Mouse (Mus musculus) macrophage (primary cell): Measurements from ENCODE around the gene Cradd. TPM values are rescaled to one million over a fixed set of nuclear protein-coding genes. Genes with fewer than 3 reads are reported as not detected.

Experiments
- H3K27ac ChIP-seq: fragments of 350-480 bp; formaldehyde crosslinking; 2 replicates; pipeline ENCODE4 v1.9.0; 2021
- H3K36me3 ChIP-seq: fragments of 350-480 bp; formaldehyde crosslinking; 2 replicates; pipeline ENCODE4 v1.9.0; 2021; ENCODE audit errors: inconsistent target
- H3K4me3 ChIP-seq: fragments of 350-480 bp; formaldehyde crosslinking; 2 replicates; pipeline ENCODE4 v1.9.0; 2021; ENCODE audit errors: inconsistent target
- H3K79me2 ChIP-seq: fragments of 350-480 bp; formaldehyde crosslinking; 2 replicates; pipeline ENCODE4 v1.9.0; 2021; ENCODE audit errors: inconsistent target
- WGBS: methylation state at CpG from one replicate; pipeline ENCODE4 v1.1.7; 2026; ENCODE audit warnings: inconsistent platforms; ENCODE audit not compliant: missing documents; 5-methylcytosine and 5-hydroxymethylcytosine counted together
- polyA plus RNA-seq: library from polyadenylated mRNA; stranded (reverse); fragments of 250-400 nt; gene quantifications from 3 replicates; pipeline ENCODE4 v1.2.4, GENCODE M21; 2018; ENCODE audit warnings: inconsistent platforms

Cradd gene
- polyA plus RNA-seq, 1 experiment from 2014 or later, result 9.2 TPM

DNA sequence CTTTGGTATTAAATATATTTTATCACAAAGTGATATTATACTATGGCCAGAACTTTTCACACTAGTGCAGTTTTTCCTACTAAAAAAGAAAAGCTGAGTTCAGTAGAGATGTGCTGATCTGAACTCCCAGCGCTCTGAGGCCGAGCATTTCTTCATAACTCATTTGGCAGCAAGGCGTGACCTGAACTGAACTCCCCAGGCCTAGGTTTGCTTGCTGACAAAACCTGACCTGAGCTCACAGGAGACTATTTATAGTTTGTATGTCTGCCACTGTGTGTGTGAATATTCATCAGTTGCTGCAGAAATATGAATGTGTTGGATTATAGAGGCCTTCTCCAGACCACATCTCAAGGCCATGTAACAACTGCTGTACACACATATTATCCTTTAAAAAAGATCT, 63.5 kb downstream of the Cradd start:
- Histone ChIP-seq H3K27ac (no peak overlapping the region), H3K36me3 (no peaks in the 10 kb centered on the region), H3K79me2 (no peaks in the 10 kb centered on the region), H3K4me3 (no peak overlapping the region)
- WGBS, result 78% methylated on average over 3 of the region's 3 CpGs

DNA sequence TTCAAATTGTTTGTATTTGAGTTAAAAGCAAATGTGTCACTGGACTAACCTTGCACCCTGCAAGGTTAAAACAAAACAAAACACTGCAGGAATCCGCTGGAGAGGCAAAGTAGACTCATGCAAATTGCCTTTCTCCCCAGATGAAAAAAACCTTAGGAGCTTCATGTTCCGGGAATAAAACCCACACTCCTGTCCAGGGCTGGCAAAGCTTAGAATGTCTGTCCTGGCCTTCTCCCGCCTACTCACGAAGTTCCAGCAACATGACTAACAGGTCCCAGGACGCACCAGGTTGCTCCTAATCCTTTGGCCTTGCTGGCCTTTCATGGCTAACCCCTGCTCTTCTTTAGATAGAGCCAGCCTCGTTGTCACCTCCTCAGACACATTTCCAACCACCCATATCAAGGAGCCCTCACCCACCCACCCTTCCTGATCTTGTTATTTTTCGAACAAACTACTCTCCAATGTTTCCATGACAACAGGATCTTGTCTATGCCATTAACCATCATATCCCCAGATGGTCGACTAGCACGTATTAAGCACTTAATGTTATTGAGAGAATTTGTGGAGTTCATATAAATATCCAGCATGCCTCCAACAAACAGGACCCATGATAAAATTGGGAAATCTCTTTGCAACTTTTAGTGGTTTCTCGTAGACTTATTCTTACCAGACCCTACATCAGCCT, 65.3 kb downstream of the Cradd start:
- Histone ChIP-seq H3K79me2 (no peaks in the 10 kb centered on the region), H3K27ac (no peak overlapping the region), H3K4me3 (no peak overlapping the region), H3K36me3 (no peaks in the 10 kb centered on the region)
- 90% methylated on average over 10 of the region's 10 CpGs for WGBS

DNA sequence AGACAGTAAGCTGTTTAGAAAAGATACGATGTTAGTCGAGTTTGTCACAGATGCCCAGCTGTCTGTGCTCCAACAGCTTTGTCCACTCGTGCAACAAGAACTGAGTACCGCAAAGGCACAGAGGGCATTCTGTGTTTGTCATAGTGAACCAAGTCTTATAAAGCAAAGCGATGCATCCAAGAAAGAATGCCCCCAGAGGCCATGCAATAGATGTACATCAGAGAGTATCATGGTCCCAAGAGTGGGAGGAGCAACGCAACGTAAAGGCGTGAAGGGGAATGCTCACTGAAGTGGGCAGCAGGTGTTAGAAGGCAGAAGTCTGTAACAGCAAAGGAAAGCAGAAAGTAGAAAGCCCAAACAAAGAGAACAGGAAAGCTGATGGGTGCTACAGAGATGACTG, 66.0 kb downstream of the Cradd start:
- WGBS, result 77% methylated on average over 8 of the region's 8 CpGs
- Histone ChIP-seq H3K79me2 (no peaks in the 10 kb centered on the region), H3K36me3 (no peaks in the 10 kb centered on the region), H3K27ac (no peak overlapping the region), H3K4me3 (no peak overlapping the region)

DNA sequence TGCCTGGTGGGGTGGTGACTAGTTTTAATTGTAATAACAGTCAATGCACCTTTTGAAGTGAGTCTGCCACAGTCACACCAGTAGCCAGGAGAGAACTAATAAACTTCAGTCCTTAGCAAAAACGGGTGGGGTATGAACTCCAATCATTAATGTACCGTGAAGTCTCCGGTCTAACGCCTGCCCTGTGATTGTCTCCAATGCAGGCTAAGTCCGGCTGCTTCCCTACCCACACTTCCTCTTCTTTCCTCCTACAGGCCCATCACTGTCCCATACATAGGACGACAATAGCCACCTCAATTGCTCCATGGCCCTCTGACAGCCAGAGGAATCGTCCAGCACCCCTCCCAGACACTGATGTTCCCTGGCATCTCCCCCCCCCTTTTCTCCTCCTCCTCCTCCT, 67.8 kb downstream of the Cradd start:
- 68% methylated on average over 7 of the region's 7 CpGs for WGBS
- Histone ChIP-seq H3K27ac (no peak overlapping the region), H3K79me2 (no peaks in the 10 kb centered on the region), H3K36me3 (no peaks in the 10 kb centered on the region), H3K4me3 (no peak overlapping the region)

DNA sequence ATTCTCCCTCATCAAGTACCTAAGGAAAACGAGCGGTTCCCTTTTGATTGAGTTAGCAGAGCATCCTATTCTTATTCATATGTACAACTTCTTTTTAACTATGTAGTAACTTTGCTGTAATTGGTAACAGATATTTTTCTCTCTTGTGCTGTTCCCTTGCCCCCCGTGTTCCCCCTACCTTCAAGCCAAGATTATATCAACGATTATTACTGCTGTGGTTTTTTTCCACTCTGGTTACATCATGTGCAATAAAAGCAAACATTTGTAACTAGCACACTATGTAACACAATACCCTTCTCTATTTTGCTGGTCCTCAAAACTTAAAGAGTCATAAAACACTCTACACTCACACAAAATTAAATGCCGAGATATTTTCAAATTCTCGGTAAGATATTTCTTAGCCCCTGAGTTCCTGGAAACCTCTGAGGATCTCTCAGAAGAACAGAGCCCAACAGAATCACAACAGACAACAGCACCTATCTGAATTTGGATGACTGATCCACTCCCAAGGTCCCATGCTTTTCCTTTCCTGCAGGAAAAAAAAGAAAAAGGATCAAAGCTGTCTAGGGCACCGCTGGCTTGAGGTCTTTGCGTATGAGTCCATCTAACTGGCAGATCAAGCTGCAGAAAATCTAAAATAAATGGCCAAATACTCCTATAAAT, 68.8 kb downstream of the Cradd start:
- Histone ChIP-seq H3K4me3 (no peak overlapping the region), H3K27ac (no peak overlapping the region), H3K79me2 (no peaks in the 10 kb centered on the region), H3K36me3 (no peaks in the 10 kb centered on the region)
- 85% methylated on average over 6 of the region's 8 CpGs for WGBS

DNA sequence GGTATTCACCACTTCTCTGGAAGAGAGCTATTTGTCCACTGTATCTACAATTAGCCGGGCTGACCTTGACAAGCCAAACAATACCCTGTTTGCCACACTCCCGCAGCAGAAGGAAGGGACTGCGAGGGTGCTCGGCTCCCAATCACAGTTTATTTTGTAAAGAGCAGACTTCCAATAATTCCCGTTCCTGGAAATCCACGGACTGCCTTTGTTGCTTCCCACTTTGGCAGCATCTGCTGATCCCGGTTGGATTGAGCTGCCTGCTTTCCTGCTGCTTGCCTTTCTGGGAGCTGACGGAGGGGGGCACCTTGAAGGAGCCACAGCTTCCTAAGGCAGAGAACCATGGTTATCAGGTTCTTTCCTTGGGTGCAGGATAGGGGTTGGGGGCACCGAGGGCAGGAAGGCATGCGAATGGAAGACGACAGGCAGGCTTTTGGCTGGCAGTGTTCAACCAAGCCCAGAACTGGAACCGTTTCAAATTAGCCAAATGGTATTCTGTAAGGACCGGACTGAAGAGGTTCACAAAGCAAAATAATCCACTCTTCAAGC, 69.4 kb downstream of the Cradd start:
- 93% methylated on average over 13 of the region's 13 CpGs for WGBS
- Histone ChIP-seq H3K79me2 (no peaks in the 10 kb centered on the region), H3K27ac (no peak overlapping the region), H3K4me3 (no peak overlapping the region), H3K36me3 (no peaks in the 10 kb centered on the region)

DNA sequence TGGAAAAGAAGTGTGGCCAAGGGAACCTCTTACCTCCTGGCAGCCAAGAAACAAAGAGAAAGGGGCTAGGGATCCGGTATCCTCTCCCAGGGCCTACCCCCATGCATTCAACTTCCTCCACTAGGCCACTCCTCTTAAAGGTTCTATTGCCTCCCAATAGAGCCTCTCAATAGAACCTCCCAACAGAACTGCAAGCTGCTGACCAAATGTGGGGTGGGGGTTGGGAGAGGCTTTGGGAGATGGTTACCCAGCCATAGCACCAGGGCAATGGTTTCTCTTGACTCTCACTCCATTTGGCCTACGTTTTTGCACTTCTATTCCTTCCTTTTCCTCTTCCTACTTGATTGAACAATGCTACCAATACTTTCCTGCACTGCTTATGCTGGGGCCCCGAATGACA, 69.9 kb downstream of the Cradd start:
- no peaks in the 10 kb centered on the region for H3K79me2 ChIP-seq
- H3K27ac ChIP-seq, result no peak overlapping the region
- H3K4me3 ChIP-seq, result no peak overlapping the region
- 88% methylated on average over 3 of the region's 3 CpGs for WGBS
- H3K36me3 ChIP-seq, result no peaks in the 10 kb centered on the region

DNA sequence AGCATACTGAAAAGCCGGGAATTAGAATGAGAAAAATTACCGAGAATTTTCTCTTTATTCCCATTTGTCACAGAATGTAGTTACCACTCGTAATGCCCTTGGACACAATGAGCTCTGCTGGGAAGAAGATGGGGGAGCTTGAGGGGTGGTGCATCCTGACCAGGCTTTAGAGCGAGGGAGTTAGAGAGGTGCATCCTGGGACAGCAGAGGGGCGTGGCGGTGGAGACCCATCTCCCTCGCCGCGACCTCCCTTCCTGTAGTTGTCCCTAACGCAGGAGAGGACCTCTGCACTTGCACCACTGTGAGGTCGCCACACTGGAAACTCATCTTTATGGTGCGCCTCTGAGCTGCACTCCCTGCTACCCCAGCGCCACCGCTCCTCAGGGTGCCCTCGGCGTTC, 72.3 kb downstream of the Cradd start:
- WGBS, result 94% methylated on average over 16 of the region's 16 CpGs
- no peaks in the 10 kb centered on the region for H3K36me3 ChIP-seq
- H3K4me3 ChIP-seq, result no peak overlapping the region
- no peaks in the 10 kb centered on the region for H3K79me2 ChIP-seq
- H3K27ac ChIP-seq, result no peak overlapping the region

DNA sequence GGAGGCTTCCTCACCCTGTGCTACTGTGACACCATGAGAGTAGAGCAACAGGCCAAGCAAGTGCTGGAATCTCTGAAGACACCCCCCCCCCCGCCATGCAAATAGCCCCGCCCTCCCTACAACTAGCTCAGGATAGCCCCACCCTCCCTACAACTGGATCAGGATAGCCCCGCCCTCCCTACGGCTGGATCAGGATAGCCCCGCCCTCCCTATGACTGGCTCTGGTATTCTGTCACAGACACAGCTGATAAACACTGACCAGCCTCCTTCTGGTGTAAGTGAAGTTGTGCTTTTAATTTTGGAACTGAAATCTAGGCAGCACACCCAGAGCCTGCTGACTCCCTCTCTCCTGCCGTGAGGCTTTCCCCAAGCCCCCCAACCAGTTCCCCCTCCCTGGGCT, 75.6 kb downstream of the Cradd start:
- H3K36me3 ChIP-seq, result no peaks in the 10 kb centered on the region
- WGBS, result 84% methylated on average over 5 of the region's 6 CpGs
- H3K4me3 ChIP-seq, result no peak overlapping the region
- no peak overlapping the region for H3K27ac ChIP-seq
- H3K79me2 ChIP-seq, result no peaks in the 10 kb centered on the region

DNA sequence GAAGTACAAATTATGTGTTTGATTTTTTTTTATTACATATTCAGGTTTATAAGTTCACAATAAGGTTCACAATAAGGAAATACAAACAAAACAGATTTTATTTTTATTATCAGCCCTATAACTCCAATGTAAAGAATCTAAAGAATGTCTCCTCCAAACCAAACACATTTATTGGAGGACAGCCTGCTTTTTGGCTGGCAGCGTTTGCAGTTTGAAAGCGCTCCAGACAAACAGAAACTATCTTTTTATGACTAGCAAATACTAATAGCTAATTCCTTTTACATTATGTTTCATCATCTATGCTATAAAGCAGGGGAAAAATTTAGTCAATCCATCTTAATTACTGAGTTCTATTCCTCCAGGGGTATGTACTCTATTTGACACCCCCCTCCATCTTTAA, 77.2 kb downstream of the Cradd start:
- WGBS, result 86% methylated on average over 2 of the region's 2 CpGs
- Histone ChIP-seq H3K27ac (no peak overlapping the region), H3K4me3 (no peak overlapping the region), H3K79me2 (no peaks in the 10 kb centered on the region), H3K36me3 (no peaks in the 10 kb centered on the region)

DNA sequence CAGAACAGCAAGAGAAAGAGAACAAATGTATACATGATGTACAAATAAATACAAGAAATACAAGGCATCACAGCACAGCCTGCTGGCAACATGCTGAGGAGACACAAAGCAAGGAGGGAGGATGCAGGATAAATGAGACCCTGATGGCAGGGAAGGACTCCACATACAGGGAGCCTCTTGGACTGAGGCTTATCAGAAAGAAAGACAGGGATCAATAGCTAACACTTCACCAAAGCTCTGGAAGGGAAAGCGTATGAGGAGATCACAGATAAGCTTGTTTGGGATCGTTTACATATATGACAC, 78.3 kb downstream of the Cradd start:
- H3K4me3 ChIP-seq, result no peak overlapping the region
- H3K27ac ChIP-seq, result no peak overlapping the region
- WGBS, result 100% methylated on average over 2 of the region's 2 CpGs
- H3K36me3 ChIP-seq, result no peaks in the 10 kb centered on the region
- H3K79me2 ChIP-seq, result no peaks in the 10 kb centered on the region

DNA sequence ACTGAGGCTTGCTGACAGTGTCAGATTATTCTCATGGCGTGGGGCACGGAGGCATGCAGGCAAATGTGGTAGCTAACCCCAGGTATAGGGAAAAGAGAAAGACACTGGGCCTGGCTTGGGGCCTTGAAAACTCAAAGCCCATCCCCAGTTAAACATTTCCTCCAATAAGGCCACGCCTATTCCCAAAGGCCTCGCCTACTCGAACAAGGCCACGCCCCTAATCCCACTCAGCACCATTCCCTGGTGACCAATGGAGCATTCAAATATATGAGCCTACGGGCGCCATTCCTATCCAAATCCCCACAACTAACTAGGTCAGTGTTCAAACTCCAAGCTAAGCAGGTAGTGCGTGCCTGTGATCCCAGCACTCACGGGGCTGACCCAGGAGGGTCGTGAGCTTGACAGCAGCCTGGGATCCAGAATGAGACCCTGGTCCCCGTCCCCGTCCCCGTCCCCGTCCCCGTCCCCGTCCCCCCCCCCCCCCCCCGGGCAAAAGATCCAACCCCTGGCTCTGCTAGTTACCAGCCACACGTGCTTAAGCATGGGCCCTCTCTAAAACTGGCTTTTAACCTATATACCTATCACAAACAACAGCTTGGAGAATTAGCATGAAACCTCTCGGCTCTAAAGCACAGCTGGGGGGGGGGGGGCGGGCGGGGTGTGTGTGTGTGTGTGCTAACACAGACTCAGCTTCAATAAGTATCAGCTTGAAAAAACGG, 78.8 kb downstream of the Cradd start:
- Histone ChIP-seq H3K27ac (no peak overlapping the region), H3K36me3 (no peaks in the 10 kb centered on the region), H3K79me2 (no peaks in the 10 kb centered on the region), H3K4me3 (no peak overlapping the region)
- 95% methylated on average over 11 of the region's 23 CpGs for WGBS

DNA sequence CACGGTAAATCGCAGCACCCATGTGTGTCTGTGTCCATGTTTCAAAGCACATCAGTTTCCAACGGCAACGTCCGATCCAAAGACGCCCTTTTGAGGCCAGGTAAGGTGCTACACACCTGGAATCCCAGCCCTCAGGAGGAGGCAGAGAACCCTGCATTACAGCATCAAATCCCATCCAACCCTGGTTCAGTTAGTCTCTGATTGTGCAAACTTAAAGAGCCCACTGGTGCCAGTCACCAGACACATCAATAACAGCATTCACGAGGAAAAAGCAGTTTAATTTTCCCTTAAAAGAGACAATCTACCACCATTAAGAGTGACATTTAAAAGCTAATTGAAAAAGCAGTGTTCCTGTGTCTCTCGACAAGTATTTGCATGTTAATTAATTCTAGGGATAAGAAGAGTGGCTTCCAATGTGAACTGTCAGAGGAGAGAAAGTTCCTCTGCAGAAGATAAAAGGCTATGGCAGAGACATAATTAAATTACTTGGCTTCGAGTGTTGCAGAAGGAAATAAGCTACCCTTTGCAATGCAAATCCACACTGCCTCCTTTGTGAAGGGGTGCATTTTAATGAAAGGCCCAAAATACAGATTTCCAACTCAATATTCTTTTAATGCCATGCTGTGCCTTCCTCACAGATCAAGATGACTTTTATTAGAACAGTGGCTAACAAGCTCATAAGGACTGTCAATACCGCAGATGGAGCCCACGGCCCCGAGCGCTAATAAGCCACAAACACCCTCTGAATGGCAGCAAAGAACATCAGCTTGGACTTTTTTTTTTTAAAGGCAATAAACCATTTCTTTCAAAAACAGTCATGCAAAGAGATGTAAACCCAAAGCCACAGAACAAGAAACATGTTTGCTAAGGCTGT, 84.5 kb downstream of the Cradd start:
- Histone ChIP-seq H3K36me3 (no peaks in the 10 kb centered on the region), H3K4me3 (no peak overlapping the region), H3K27ac (no peak overlapping the region), H3K79me2 (no peaks in the 10 kb centered on the region)
- 94% methylated on average over 13 of the region's 13 CpGs for WGBS

DNA sequence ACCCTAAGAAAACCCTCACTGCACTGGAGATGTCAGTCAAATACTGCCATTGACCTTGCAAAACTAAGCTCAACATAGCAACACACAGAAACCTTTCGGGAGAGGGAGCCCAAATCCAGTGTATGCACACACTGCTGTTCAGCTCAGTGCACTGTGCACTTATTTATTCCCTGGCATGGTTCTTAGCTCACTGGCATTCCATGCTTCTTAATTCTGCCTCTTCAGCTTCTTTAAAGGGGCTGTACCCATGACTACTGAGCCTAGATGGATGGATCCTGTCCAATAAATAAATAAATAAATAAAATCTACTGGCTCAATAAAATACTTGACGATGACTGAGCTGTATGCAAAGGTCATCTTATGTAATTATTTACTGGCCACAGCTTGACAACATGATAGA, 85.3 kb downstream of the Cradd start:
- no peak overlapping the region for H3K27ac ChIP-seq
- H3K79me2 ChIP-seq, result no peaks in the 10 kb centered on the region
- H3K4me3 ChIP-seq, result no peak overlapping the region
- H3K36me3 ChIP-seq, result no peaks in the 10 kb centered on the region
- 100% methylated on average over 2 of the region's 2 CpGs for WGBS
